Mouse (Mus musculus): ENCODE measurements around the gene Itpr2. TPM values are rescaled to one million over a fixed set of nuclear protein-coding genes. Genes with fewer than 3 reads are reported as not detected.

The Itpr2 gene
- total and polyA plus RNA-seq, 3 experiments: 2.3 to 46.0 (median 37.6) TPM

- Histone ChIP-seq H3K27me3 (ENCODE audit: insufficient read depth, low read length) (no peaks in the 10 kb centered on the region), H3K36me3 (replicated peaks) (peaks cover 21% of the 10 kb centered on the region), H3K4me3 (ENCODE audit: low read depth, low read length) (no peak overlapping the region), H3K4me1 (ENCODE audit: insufficient read depth, low read depth, low read length) (no peaks in the 10 kb centered on the region), H3K9me3 (replicated peaks) (no peaks in the 10 kb centered on the region)
- TF ChIP-seq GATA2 (IDR thresholded peaks at IDR 0.05; ENCODE audit: borderline replicate concordance, low read depth, low read length) (no peak), CTCF (IDR thresholded peaks at IDR 0.05; ENCODE audit: low read depth, low read length) (no peak), GATA1 (IDR thresholded peaks at IDR 0.05; ENCODE audit: borderline replicate concordance, low read length) (no peak), POLR2AphosphoS5 (IDR thresholded peaks at IDR 0.05; ENCODE audit: insufficient replicate concordance, low read depth, low read length) (no peak), TAL1 (conservative IDR thresholded peaks at IDR 0.05; ENCODE audit: low read depth, low read length) (no peak)
- ATAC-seq (ENCODE audit: extremely low read depth, insufficient number of reproducible peaks, low FRiP score, poor library complexity, severe bottlenecking) (no peak), DNase-seq (ENCODE audit: low spot score) (no peak)
These were observed 259.0 kb downstream of the Itpr2 start for GRCm38 (mm10) chr6:146243068-146243467.

DNA sequence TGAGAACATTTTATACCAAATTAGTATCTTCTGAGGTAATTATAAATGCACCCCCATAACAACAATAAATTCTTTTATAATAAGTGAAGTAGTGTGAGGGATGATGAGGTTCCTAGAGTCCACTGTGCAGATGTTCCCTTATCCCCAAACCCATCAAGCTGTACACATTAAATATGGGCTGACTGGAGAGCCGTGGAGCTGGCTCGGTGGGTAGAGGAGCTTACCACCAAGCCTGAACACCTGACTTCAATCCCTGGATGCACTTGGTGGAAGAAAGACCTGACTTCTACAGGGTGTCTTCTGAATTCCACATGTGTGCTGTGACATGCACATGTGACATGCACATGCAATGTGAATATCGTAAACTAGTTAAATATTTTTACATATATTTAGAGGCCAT is 260.7 kb downstream of the Itpr2 start:
- peaks cover 28% of the 10 kb centered on the region for H3K36me3 ChIP-seq (replicated peaks)
- H3K27me3 ChIP-seq (ENCODE audit: insufficient read depth, low read length): no peaks in the 10 kb centered on the region

DNA sequence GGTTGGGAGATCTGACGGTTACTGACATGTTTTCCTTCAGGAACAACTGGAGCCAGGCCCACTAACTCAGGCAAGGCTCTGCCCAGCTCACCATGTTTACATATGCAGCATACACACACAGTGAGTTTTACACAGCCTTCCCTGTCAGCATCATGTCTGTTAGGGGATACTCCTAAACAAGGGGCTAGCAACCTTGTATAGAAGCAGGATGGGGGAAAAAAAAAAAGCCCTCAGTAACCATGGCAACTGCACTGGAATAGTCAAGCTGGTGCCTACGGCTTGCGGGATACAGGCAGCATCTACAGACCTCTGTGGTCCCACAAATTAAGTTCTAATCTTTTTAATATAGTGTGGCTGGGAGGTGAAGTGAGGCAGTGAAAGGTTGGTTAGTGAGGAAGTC is 266.9 kb downstream of the Itpr2 start:
- TF ChIP-seq TAL1 (conservative IDR thresholded peaks at IDR 0.05; ENCODE audit: low read depth, low read length): no peak
- Histone ChIP-seq H3K4me3 (ENCODE audit: low read depth, low read length) (no peak overlapping the region), H3K4me1 (ENCODE audit: insufficient read depth, low read depth, low read length) (peaks cover 9% of the 10 kb centered on the region), H3K27me3 (ENCODE audit: insufficient read depth, low read length) (no peaks in the 10 kb centered on the region), H3K36me3 (replicated peaks) (peaks cover 52% of the 10 kb centered on the region), H3K9me3 (replicated peaks) (no peaks in the 10 kb centered on the region)
- DNase-seq (ENCODE audit: low spot score) (no peak), ATAC-seq (ENCODE audit: extremely low read depth, insufficient number of reproducible peaks, low FRiP score, poor library complexity, severe bottlenecking) (no peak)

More for the DNA sequence above, 260.7 kb downstream of the Itpr2 start:
- H3K9me3 ChIP-seq (replicated peaks): no peaks in the 10 kb centered on the region
- ATAC-seq (ENCODE audit: extremely low read depth, insufficient number of reproducible peaks, low FRiP score, poor library complexity, severe bottlenecking) (no peak), DNase-seq (ENCODE audit: low spot score) (no peak)
- no peaks in the 10 kb centered on the region for H3K4me1 ChIP-seq (ENCODE audit: insufficient read depth, low read depth, low read length)
- TF ChIP-seq CTCF (IDR thresholded peaks at IDR 0.05; ENCODE audit: low read depth, low read length): no peak
- TF ChIP-seq GATA1 (IDR thresholded peaks at IDR 0.05; ENCODE audit: borderline replicate concordance, low read length): no peak
- no peak for TF ChIP-seq GATA2 (IDR thresholded peaks at IDR 0.05; ENCODE audit: borderline replicate concordance, low read depth, low read length)
- TF ChIP-seq TAL1 (conservative IDR thresholded peaks at IDR 0.05; ENCODE audit: low read depth, low read length): no peak
- TF ChIP-seq POLR2AphosphoS5 (IDR thresholded peaks at IDR 0.05; ENCODE audit: insufficient replicate concordance, low read depth, low read length): no peak
- no peak overlapping the region for H3K4me3 ChIP-seq (ENCODE audit: low read depth, low read length)

GRCm38 (mm10) chr6:146234417-146234816 is 267.6 kb downstream of the Itpr2 start:
- peaks cover 48% of the 10 kb centered on the region for H3K36me3 ChIP-seq (replicated peaks)
- H3K4me3 ChIP-seq (ENCODE audit: low read depth, low read length): no peak overlapping the region
- DNase-seq (ENCODE audit: low spot score): no peak
- no peak for ATAC-seq (ENCODE audit: extremely low read depth, insufficient number of reproducible peaks, low FRiP score, poor library complexity, severe bottlenecking)
- TF ChIP-seq TAL1 (conservative IDR thresholded peaks at IDR 0.05; ENCODE audit: low read depth, low read length) (no peak), CTCF (IDR thresholded peaks at IDR 0.05; ENCODE audit: low read depth, low read length) (no peak), GATA2 (IDR thresholded peaks at IDR 0.05; ENCODE audit: borderline replicate concordance, low read depth, low read length) (no peak), POLR2AphosphoS5 (IDR thresholded peaks at IDR 0.05; ENCODE audit: insufficient replicate concordance, low read depth, low read length) (no peak), GATA1 (IDR thresholded peaks at IDR 0.05; ENCODE audit: borderline replicate concordance, low read length) (no peak)
- H3K27me3 ChIP-seq (ENCODE audit: insufficient read depth, low read length): no peaks in the 10 kb centered on the region
- H3K4me1 ChIP-seq (ENCODE audit: insufficient read depth, low read depth, low read length): peaks cover 16% of the 10 kb centered on the region
- no peaks in the 10 kb centered on the region for H3K9me3 ChIP-seq (replicated peaks)

- ATAC-seq (ENCODE audit: extremely low read depth, insufficient number of reproducible peaks, low FRiP score, poor library complexity, severe bottlenecking): no peak
- Histone ChIP-seq H3K9me3 (replicated peaks) (no peaks in the 10 kb centered on the region), H3K27me3 (ENCODE audit: insufficient read depth, low read length) (no peaks in the 10 kb centered on the region), H3K36me3 (replicated peaks) (peaks cover 38% of the 10 kb centered on the region), H3K4me3 (ENCODE audit: low read depth, low read length) (no peak overlapping the region), H3K4me1 (ENCODE audit: insufficient read depth, low read depth, low read length) (peaks cover 17% of the 10 kb centered on the region)
- no peak for DNase-seq (ENCODE audit: low spot score)
- no peak for TF ChIP-seq CTCF (IDR thresholded peaks at IDR 0.05; ENCODE audit: low read depth, low read length)
- TF ChIP-seq GATA1 (IDR thresholded peaks at IDR 0.05; ENCODE audit: borderline replicate concordance, low read length): no peak
- TF ChIP-seq GATA2 (IDR thresholded peaks at IDR 0.05; ENCODE audit: borderline replicate concordance, low read depth, low read length): no peak
- TF ChIP-seq TAL1 (conservative IDR thresholded peaks at IDR 0.05; ENCODE audit: low read depth, low read length): no peak
- TF ChIP-seq POLR2AphosphoS5 (IDR thresholded peaks at IDR 0.05; ENCODE audit: insufficient replicate concordance, low read depth, low read length): no peak
These were observed 271.1 kb downstream of the Itpr2 start for GRCm38 (mm10) chr6:146230903-146231302.

- DNase-seq (ENCODE audit: low spot score) (no peak), ATAC-seq (ENCODE audit: extremely low read depth, insufficient number of reproducible peaks, low FRiP score, poor library complexity, severe bottlenecking) (peak; percentile 80)
- H3K36me3 ChIP-seq (replicated peaks): peaks cover 34% of the 10 kb centered on the region
- TF ChIP-seq CTCF (IDR thresholded peaks at IDR 0.05; ENCODE audit: low read depth, low read length) (no peak), GATA1 (IDR thresholded peaks at IDR 0.05; ENCODE audit: borderline replicate concordance, low read length) (no peak), POLR2AphosphoS5 (IDR thresholded peaks at IDR 0.05; ENCODE audit: insufficient replicate concordance, low read depth, low read length) (no peak), TAL1 (conservative IDR thresholded peaks at IDR 0.05; ENCODE audit: low read depth, low read length) (no peak), GATA2 (IDR thresholded peaks at IDR 0.05; ENCODE audit: borderline replicate concordance, low read depth, low read length) (no peak)
- no peak overlapping the region for H3K4me3 ChIP-seq (ENCODE audit: low read depth, low read length)
- no peaks in the 10 kb centered on the region for H3K27me3 ChIP-seq (ENCODE audit: insufficient read depth, low read length)
- peaks cover 17% of the 10 kb centered on the region for H3K4me1 ChIP-seq (ENCODE audit: insufficient read depth, low read depth, low read length)
- H3K9me3 ChIP-seq (replicated peaks): no peaks in the 10 kb centered on the region
These were observed 271.6 kb downstream of the Itpr2 start for GRCm38 (mm10) chr6:146230373-146230788.

DNA sequence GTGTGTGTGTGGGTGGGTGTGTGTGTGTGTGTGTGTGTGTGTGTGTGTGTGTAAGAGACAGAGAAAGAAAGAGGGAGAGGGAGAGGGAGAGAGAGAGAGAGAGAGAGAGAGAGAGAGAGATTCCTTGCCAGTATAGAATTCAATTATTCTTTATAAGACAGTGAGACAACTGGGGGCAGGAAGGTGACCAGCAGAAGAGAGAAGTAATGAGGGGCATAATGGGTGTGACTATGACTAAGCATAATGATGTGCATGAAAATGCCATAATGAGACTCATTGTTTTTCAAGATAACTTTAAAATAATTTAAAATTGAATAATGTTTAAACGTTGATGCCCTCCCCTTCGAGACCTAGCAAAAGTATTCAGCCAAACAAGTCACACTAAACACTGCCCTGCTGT is 272.1 kb downstream of the Itpr2 start:
- H3K4me1 ChIP-seq (ENCODE audit: insufficient read depth, low read depth, low read length): peaks cover 17% of the 10 kb centered on the region
- TF ChIP-seq POLR2AphosphoS5 (IDR thresholded peaks at IDR 0.05; ENCODE audit: insufficient replicate concordance, low read depth, low read length) (no peak), TAL1 (conservative IDR thresholded peaks at IDR 0.05; ENCODE audit: low read depth, low read length) (no peak), CTCF (IDR thresholded peaks at IDR 0.05; ENCODE audit: low read depth, low read length) (no peak), GATA1 (IDR thresholded peaks at IDR 0.05; ENCODE audit: borderline replicate concordance, low read length) (no peak)
- ATAC-seq (ENCODE audit: extremely low read depth, insufficient number of reproducible peaks, low FRiP score, poor library complexity, severe bottlenecking): peak; percentile 37; the same call in 1 of the 2 replicates
- H3K4me3 ChIP-seq (ENCODE audit: low read depth, low read length): no peak overlapping the region
- peaks cover 32% of the 10 kb centered on the region for H3K36me3 ChIP-seq (replicated peaks)
- no peaks in the 10 kb centered on the region for H3K9me3 ChIP-seq (replicated peaks)
- H3K27me3 ChIP-seq (ENCODE audit: insufficient read depth, low read length): no peaks in the 10 kb centered on the region
- no peak for DNase-seq (ENCODE audit: low spot score)

Measured in G1E (cell line).